Mouse (Mus musculus): ENCODE data around the gene Srsf10. TPM values are rescaled to one million over a fixed set of nuclear protein-coding genes. Genes with fewer than 3 reads are reported as not detected.

The Srsf10 gene
- polyA plus RNA-seq, 1 experiment, result 68.0 TPM

- peak; percentile 85 for TF ChIP-seq POLR2A (IDR thresholded peaks at IDR 0.05; ENCODE audit: low read depth, low read length)
- TF ChIP-seq CTCF (IDR thresholded peaks at IDR 0.05; ENCODE audit: extremely low read depth, insufficient read depth, insufficient read length, insufficient replicate concordance), result no peak
- Histone ChIP-seq H3K36me3 (ENCODE audit: control insufficient read depth, insufficient read depth, low read length) (peaks cover 7% of the 10 kb centered on the region), H3K27me3 (ENCODE audit: control insufficient read depth, insufficient read depth, low read length) (no peaks in the 10 kb centered on the region), H3K4me1 (ENCODE audit: control insufficient read depth, insufficient read depth, insufficient read length) (peaks cover 25% of the 10 kb centered on the region; the same call in 1 of the 2 replicates), H3K4me3 (ENCODE audit: extremely low read depth, insufficient read depth, insufficient read length) (peak overlapping the region; percentile 35; the same call in 1 of the 2 replicates), H3K27ac (ENCODE audit: insufficient read depth, low read length) (peak overlapping the region; percentile 97)
- DNase-seq (ENCODE audit: low read depth in 1 of 2, low spot score in 2 of 2), result peak; percentile 88 to 98
- under 1% methylated on average over 16 of the region's 16 CpGs for WGBS
Measured at GRCm38 (mm10) chr4:135876583-135877020, 21.1 kb downstream of the Srsf10 start.

GRCm38 (mm10) chr4:135877742-135878141, 22.2 kb downstream of the Srsf10 start:
- no peaks in the 10 kb centered on the region for H3K36me3 ChIP-seq (ENCODE audit: control insufficient read depth, insufficient read depth, low read length)
- H3K4me1 ChIP-seq (ENCODE audit: control insufficient read depth, insufficient read depth, insufficient read length), result peaks cover 22% of the 10 kb centered on the region; the same call in 1 of the 2 replicates
- H3K27me3 ChIP-seq (ENCODE audit: control insufficient read depth, insufficient read depth, low read length), result no peaks in the 10 kb centered on the region
- no peak overlapping the region for H3K4me3 ChIP-seq (ENCODE audit: extremely low read depth, insufficient read depth, insufficient read length)
- TF ChIP-seq CTCF (IDR thresholded peaks at IDR 0.05; ENCODE audit: extremely low read depth, insufficient read depth, insufficient read length, insufficient replicate concordance) (no peak), POLR2A (IDR thresholded peaks at IDR 0.05; ENCODE audit: low read depth, low read length) (no peak)
- 0 out of 2 replicates have a peak overlapping the region, but pooled peaks have one; percentile 16 for H3K27ac ChIP-seq (ENCODE audit: insufficient read depth, low read length)
- WGBS, result 76% methylated on average over 2 of the region's 2 CpGs
- DNase-seq (ENCODE audit: low read depth in 1 of 2, low spot score in 2 of 2), result no peak

DNA sequence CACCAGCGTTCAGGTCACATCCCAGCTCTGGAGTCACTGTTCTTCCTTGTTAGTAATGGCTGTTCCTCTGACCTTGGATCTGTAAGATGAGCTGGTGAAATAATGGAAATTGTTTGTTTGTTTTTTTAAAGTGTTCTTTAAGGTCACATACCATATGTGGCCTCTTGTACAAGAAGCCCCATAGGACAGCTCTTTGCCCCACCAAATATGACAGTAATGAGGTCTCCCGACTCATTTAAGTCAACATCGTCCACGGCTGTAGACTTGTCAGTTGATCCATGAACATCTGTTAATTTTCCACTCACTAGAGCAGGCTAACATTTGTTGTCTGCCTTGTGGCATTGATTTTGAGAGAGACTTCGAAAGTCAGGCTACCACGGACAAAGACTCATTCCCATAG, 23.5 kb downstream of the Srsf10 start:
- no peak overlapping the region for H3K4me3 ChIP-seq (ENCODE audit: extremely low read depth, insufficient read depth, insufficient read length)
- no peak for DNase-seq (ENCODE audit: low read depth in 1 of 2, low spot score in 2 of 2)
- H3K27me3 ChIP-seq (ENCODE audit: control insufficient read depth, insufficient read depth, low read length), result no peaks in the 10 kb centered on the region
- H3K4me1 ChIP-seq (ENCODE audit: control insufficient read depth, insufficient read depth, insufficient read length), result peaks cover 29% of the 10 kb centered on the region; the same call in 1 of the 2 replicates
- no peaks in the 10 kb centered on the region for H3K36me3 ChIP-seq (ENCODE audit: control insufficient read depth, insufficient read depth, low read length)
- no peak overlapping the region for H3K27ac ChIP-seq (ENCODE audit: insufficient read depth, low read length)
- TF ChIP-seq POLR2A (IDR thresholded peaks at IDR 0.05; ENCODE audit: low read depth, low read length), result no peak
- no peak for TF ChIP-seq CTCF (IDR thresholded peaks at IDR 0.05; ENCODE audit: extremely low read depth, insufficient read depth, insufficient read length, insufficient replicate concordance)
- 88% methylated on average over 6 of the region's 6 CpGs for WGBS

DNA sequence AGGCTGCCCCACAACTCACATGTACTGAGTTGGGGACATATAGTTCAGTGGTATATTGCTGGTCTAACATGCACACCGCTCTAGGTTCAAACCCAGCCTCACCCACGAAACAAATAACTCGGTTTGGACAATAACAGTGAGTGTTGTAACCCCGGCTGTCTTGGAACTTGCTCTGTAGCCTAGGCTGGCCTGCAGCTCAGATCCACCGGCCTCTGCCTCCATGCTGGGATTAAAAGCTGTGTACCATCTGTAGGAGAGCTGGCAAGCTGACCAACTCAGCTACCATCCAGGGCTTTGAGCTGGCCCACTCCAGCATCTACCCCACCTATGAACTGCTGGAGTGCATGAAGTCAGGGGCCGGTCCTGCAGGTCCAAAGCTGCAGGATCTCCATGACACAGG, 24.5 kb downstream of the Srsf10 start:
- 95% methylated on average over 6 of the region's 6 CpGs for WGBS
- no peak for DNase-seq (ENCODE audit: low read depth in 1 of 2, low spot score in 2 of 2)
- Histone ChIP-seq H3K27ac (ENCODE audit: insufficient read depth, low read length) (no peak overlapping the region), H3K27me3 (ENCODE audit: control insufficient read depth, insufficient read depth, low read length) (no peaks in the 10 kb centered on the region), H3K4me1 (ENCODE audit: control insufficient read depth, insufficient read depth, insufficient read length) (peaks cover 24% of the 10 kb centered on the region; the same call in 1 of the 2 replicates), H3K4me3 (ENCODE audit: extremely low read depth, insufficient read depth, insufficient read length) (no peak overlapping the region), H3K36me3 (ENCODE audit: control insufficient read depth, insufficient read depth, low read length) (no peaks in the 10 kb centered on the region)
- TF ChIP-seq POLR2A (IDR thresholded peaks at IDR 0.05; ENCODE audit: low read depth, low read length) (no peak), CTCF (IDR thresholded peaks at IDR 0.05; ENCODE audit: extremely low read depth, insufficient read depth, insufficient read length, insufficient replicate concordance) (no peak)

GRCm38 (mm10) chr4:135880576-135880975, 25.0 kb downstream of the Srsf10 start:
- DNase-seq (ENCODE audit: low read depth in 1 of 2, low spot score in 2 of 2), result no peak
- H3K27ac ChIP-seq (ENCODE audit: insufficient read depth, low read length), result no peak overlapping the region
- 95% methylated on average over 10 of the region's 10 CpGs for WGBS
- peaks cover 18% of the 10 kb centered on the region; the same call in 1 of the 2 replicates for H3K4me1 ChIP-seq (ENCODE audit: control insufficient read depth, insufficient read depth, insufficient read length)
- H3K27me3 ChIP-seq (ENCODE audit: control insufficient read depth, insufficient read depth, low read length), result no peaks in the 10 kb centered on the region
- H3K4me3 ChIP-seq (ENCODE audit: extremely low read depth, insufficient read depth, insufficient read length), result no peak overlapping the region
- no peaks in the 10 kb centered on the region for H3K36me3 ChIP-seq (ENCODE audit: control insufficient read depth, insufficient read depth, low read length)
- TF ChIP-seq CTCF (IDR thresholded peaks at IDR 0.05; ENCODE audit: extremely low read depth, insufficient read depth, insufficient read length, insufficient replicate concordance), result no peak
- TF ChIP-seq POLR2A (IDR thresholded peaks at IDR 0.05; ENCODE audit: low read depth, low read length), result no peak

- DNase-seq (ENCODE audit: low read depth in 1 of 2, low spot score in 2 of 2), result no peak
- WGBS, result 85% methylated on average over 6 of the region's 6 CpGs
Measured at GRCm38 (mm10) chr4:135882023-135882422, 26.5 kb downstream of the Srsf10 start.

DNA sequence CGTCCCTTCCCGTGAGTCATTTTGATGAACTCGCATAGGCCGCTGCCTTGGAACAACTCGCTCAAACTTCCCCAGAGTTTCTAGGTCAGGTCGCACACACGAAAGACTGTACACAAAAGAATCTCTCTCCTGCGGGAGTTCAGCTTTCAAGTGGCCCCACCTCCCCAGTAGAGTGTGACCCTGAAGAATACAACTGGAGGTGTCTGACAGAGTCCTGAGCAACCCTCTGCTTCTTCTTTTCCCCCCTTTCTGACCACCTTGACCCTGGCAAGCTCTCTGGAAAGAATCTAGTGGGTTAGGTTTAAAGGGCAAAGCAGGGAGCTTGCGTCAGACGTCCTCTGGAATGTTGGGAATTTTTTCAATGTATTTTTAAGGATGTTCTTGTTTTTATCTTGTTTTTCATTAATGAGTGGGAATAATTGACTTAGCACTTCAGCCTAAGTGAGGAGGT, 27.9 kb downstream of the Srsf10 start:
- Histone ChIP-seq H3K36me3 (ENCODE audit: control insufficient read depth, insufficient read depth, low read length) (no peaks in the 10 kb centered on the region), H3K4me3 (ENCODE audit: extremely low read depth, insufficient read depth, insufficient read length) (no peak overlapping the region), H3K4me1 (ENCODE audit: control insufficient read depth, insufficient read depth, insufficient read length) (peaks cover 9% of the 10 kb centered on the region; the same call in 1 of the 2 replicates), H3K27me3 (ENCODE audit: control insufficient read depth, insufficient read depth, low read length) (no peaks in the 10 kb centered on the region), H3K27ac (ENCODE audit: insufficient read depth, low read length) (0 out of 2 replicates have a peak overlapping the region, but pooled peaks have one; percentile 9)
- DNase-seq (ENCODE audit: low read depth in 1 of 2, low spot score in 2 of 2), result no peak
- 63% methylated on average over 10 of the region's 10 CpGs for WGBS
- TF ChIP-seq POLR2A (IDR thresholded peaks at IDR 0.05; ENCODE audit: low read depth, low read length), result no peak
- TF ChIP-seq CTCF (IDR thresholded peaks at IDR 0.05; ENCODE audit: extremely low read depth, insufficient read depth, insufficient read length, insufficient replicate concordance), result no peak

More at GRCm38 (mm10) chr4:135882023-135882422, 26.5 kb downstream of the Srsf10 start:
- no peak for TF ChIP-seq CTCF (IDR thresholded peaks at IDR 0.05; ENCODE audit: extremely low read depth, insufficient read depth, insufficient read length, insufficient replicate concordance)
- no peak for TF ChIP-seq POLR2A (IDR thresholded peaks at IDR 0.05; ENCODE audit: low read depth, low read length)
- H3K4me1 ChIP-seq (ENCODE audit: control insufficient read depth, insufficient read depth, insufficient read length), result peaks cover 13% of the 10 kb centered on the region; the same call in 1 of the 2 replicates
- H3K36me3 ChIP-seq (ENCODE audit: control insufficient read depth, insufficient read depth, low read length), result no peaks in the 10 kb centered on the region
- no peak overlapping the region for H3K4me3 ChIP-seq (ENCODE audit: extremely low read depth, insufficient read depth, insufficient read length)
- H3K27me3 ChIP-seq (ENCODE audit: control insufficient read depth, insufficient read depth, low read length), result no peaks in the 10 kb centered on the region
- H3K27ac ChIP-seq (ENCODE audit: insufficient read depth, low read length), result no peak overlapping the region
